In the genomic region with DNA sequence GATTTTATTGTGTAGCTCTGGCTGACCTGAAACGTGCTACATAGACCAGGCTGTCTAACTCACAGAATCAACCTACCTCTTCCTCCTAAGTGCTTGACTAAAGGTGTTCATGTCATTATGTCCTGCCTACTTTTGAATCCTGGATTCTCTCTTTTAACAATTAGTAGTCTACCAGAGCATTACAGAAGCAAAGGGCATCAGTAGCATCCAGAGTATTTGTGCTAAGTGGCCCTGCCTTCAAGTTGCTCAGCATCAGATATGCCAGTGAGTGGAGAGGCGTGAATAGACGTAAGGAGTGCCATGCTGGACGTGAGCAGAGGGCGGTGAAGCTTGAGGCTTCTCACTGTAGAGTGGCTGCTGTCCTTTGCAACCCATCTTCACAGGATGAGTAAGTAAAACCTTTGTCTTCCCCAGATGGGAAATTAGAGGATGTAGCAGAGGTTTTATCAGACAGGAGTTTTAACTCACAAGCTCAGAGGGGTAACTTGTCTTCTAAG, we compare ENCODE assay signal across 21 mouse cellular contexts. TPM values are rescaled to one million over a fixed set of nuclear protein-coding genes. Genes with fewer than 3 reads are reported as not detected.
A peak's percentile ranks its signal among the peaks of the same experiment; 100 is the strongest.
DNase-seq lines count a peak whose midpoint lies in the region; ATAC-seq and TF ChIP-seq lines count a peak whose summit lies in the region.
"Had no signal": no experiment of that assay in that cellular context is flagged by ENCODE, and none has a peak within 500 bp of the region (broad histone marks: within the 10 kb centered on the region; RNA-seq: fewer than 3 reads in every experiment).

No protein-coding gene starts in this region.

- H3K4me3 ChIP-seq in gastrocnemius, adult 2 months, result no peak overlapping the region
- no peak overlapping the region for H3K4me3 ChIP-seq in heart, postnatal 0 days (ENCODE audit: low read depth, low read length)
- H3K4me3 ChIP-seq in bone marrow, adult 2 months (replicated peaks; ENCODE audit: control insufficient read depth, low read depth, low read length), result no peak overlapping the region
- no peak overlapping the region for H3K4me3 ChIP-seq in liver, postnatal 0 days (ENCODE audit: low read depth, low read length)
- H3K4me3 ChIP-seq: embryonic facial prominence, embryonic 10.5 days; hindbrain, embryonic 12.5 days; limb, embryonic 15.5 days; midbrain, embryonic 15.5 days; myocyte; neural tube, embryonic 15.5 days had no signal

- no peak for TF ChIP-seq POLR2A in bone marrow, adult 2 months (IDR thresholded peaks at IDR 0.05; ENCODE audit: borderline replicate concordance, control insufficient read depth, low read depth, low read length)

- H3K9me3 ChIP-seq in heart, postnatal 0 days (replicated peaks; ENCODE audit: control insufficient read depth, low read length), result no peaks in the 10 kb centered on the region
- no peaks in the 10 kb centered on the region for H3K9me3 ChIP-seq in liver, postnatal 0 days (ENCODE audit: low read length)
- H3K9me3 ChIP-seq: embryonic facial prominence, embryonic 10.5 days; hindbrain, embryonic 12.5 days; limb, embryonic 15.5 days; midbrain, embryonic 15.5 days; neural tube, embryonic 15.5 days had no signal

- no peaks in the 10 kb centered on the region for H3K36me3 ChIP-seq in heart, postnatal 0 days (replicated peaks; ENCODE audit: control insufficient read depth, insufficient read depth, low read length)
- no peaks in the 10 kb centered on the region for H3K36me3 ChIP-seq in liver, postnatal 0 days (replicated peaks; ENCODE audit: insufficient read depth, low read length)
- H3K36me3 ChIP-seq: embryonic facial prominence, embryonic 10.5 days; hindbrain, embryonic 12.5 days; limb, embryonic 15.5 days; midbrain, embryonic 15.5 days; neural tube, embryonic 15.5 days had no signal

- no peak overlapping the region for H3K4me2 ChIP-seq in heart, postnatal 0 days (ENCODE audit: low read depth, low read length)
- no peak overlapping the region for H3K4me2 ChIP-seq in liver, postnatal 0 days (ENCODE audit: low read depth, low read length)
- H3K4me2 ChIP-seq: hindbrain, embryonic 12.5 days; limb, embryonic 15.5 days; midbrain, embryonic 15.5 days; neural tube, embryonic 15.5 days had no signal

- peaks cover 77% of the 10 kb centered on the region for H3K4me1 ChIP-seq in heart, postnatal 0 days (ENCODE audit: control insufficient read depth, insufficient read depth)
- H3K4me1 ChIP-seq in bone marrow, adult 2 months (ENCODE audit: control insufficient read depth, insufficient read depth, low read length), result peaks cover 12% of the 10 kb centered on the region
- peaks cover 75% of the 10 kb centered on the region for H3K4me1 ChIP-seq in liver, postnatal 0 days (ENCODE audit: insufficient read depth)
- H3K4me1 ChIP-seq: midbrain, embryonic 15.5 days had no signal

- H3K9ac ChIP-seq in heart, postnatal 0 days (replicated peaks; ENCODE audit: low read depth, low read length), result no peak overlapping the region
- no peak overlapping the region for H3K9ac ChIP-seq in liver, postnatal 0 days (replicated peaks)
- H3K9ac ChIP-seq: hindbrain, embryonic 12.5 days; limb, embryonic 15.5 days; midbrain, embryonic 15.5 days; neural tube, embryonic 15.5 days had no signal

- no peaks in the 10 kb centered on the region for H3K27me3 ChIP-seq in heart, postnatal 0 days (ENCODE audit: control insufficient read depth, insufficient read depth, low read length)
- no peaks in the 10 kb centered on the region for H3K27me3 ChIP-seq in liver, postnatal 0 days (ENCODE audit: insufficient read depth, low read length)
- H3K27me3 ChIP-seq: hindbrain, embryonic 12.5 days; limb, embryonic 15.5 days; midbrain, embryonic 15.5 days; neural tube, embryonic 15.5 days had no signal

- ATAC-seq in heart, postnatal 0 days (ENCODE audit: insufficient read depth, low read depth), result no peak
- ATAC-seq in liver, postnatal 0 days, result no peak
- ATAC-seq: midbrain, embryonic 15.5 days had no signal

- intact Hi-C loops in gastrocnemius, adult 2 months (cut with DNase I), result loop anchor here (2.0 kb wide), 1 partner anchor 42 kb away; no protein-coding TSS in a partner anchor
- intact Hi-C loops in heart, postnatal 14 days (cut with DNase I), result no loop called here

- 52% methylated on average over 5 of the region's 5 CpGs for WGBS in heart, postnatal 0 days
- 52% methylated on average over 5 of the region's 5 CpGs for WGBS in bone marrow, adult 2 months
- 73% methylated on average over 5 of the region's 5 CpGs for WGBS in liver, postnatal 0 days (ENCODE audit: insufficient replicate concordance)

- no peak for TF ChIP-seq CTCF in gastrocnemius, adult 2 months (IDR thresholded peaks at IDR 0.05)
- TF ChIP-seq CTCF in heart, postnatal 0 days (IDR thresholded peaks at IDR 0.05; ENCODE audit: low read depth), result no peak
- TF ChIP-seq CTCF in bone marrow, adult 2 months (IDR thresholded peaks at IDR 0.05; ENCODE audit: control insufficient read depth, insufficient read depth, low read length), result no peak
- TF ChIP-seq CTCF in liver, postnatal 0 days (IDR thresholded peaks at IDR 0.05; ENCODE audit: low read depth), result no peak

- H3K27ac ChIP-seq in gastrocnemius, adult 2 months, result peak overlapping the region; percentile 57; the same call in 1 of the 2 replicates
- H3K27ac ChIP-seq in heart, postnatal 0 days (ENCODE audit: low read depth), result peak overlapping the region; percentile 61
- peak overlapping the region; percentile 68 for H3K27ac ChIP-seq in bone marrow, adult 2 months (ENCODE audit: control insufficient read depth, insufficient read depth, low read depth, low read length, poor library complexity)
- peak overlapping the region; percentile 69 for H3K27ac ChIP-seq in liver, postnatal 0 days (ENCODE audit: low read depth)
- H3K27ac ChIP-seq: embryonic facial prominence, embryonic 10.5 days; hindbrain, embryonic 12.5 days; midbrain, embryonic 15.5 days; neural tube, embryonic 15.5 days had no signal

- no peak for TF ChIP-seq EP300 in heart, postnatal 0 days (IDR thresholded peaks at IDR 0.05; ENCODE audit: low read depth)
- no peak for TF ChIP-seq EP300 in liver, postnatal 0 days (IDR thresholded peaks at IDR 0.05; ENCODE audit: low read depth)

- DNase-seq in gastrocnemius, adult 2 months, result no peak
- no peak for DNase-seq in gastrocnemius, postnatal 10 days
- no peak for DNase-seq in heart, postnatal 0 days (ENCODE audit: low spot score)
- DNase-seq in heart, postnatal 14 days, result no peak
- DNase-seq in liver, postnatal 0 days, result no peak
- no peak for DNase-seq in lung, postnatal 36 days
- DNase-seq: adrenal gland, adult 2 months; cerebellum, adult 9-10 months; heart, adult 18-20 months; kidney, adult 8-10 months; kidney, postnatal 14 days; lung, postnatal 10 days; right cerebral cortex, postnatal 14 days; thymus, postnatal 25 days had no signal

RNA-seq across cellular contexts. Expression of a gene that starts 48.5 kb away (rescaled TPM):
- total RNA-seq in gastrocnemius, adult 2 months (2021), result 10 to 100 TPM; 17.0 to 29.5 TPM
- 10 to 100 TPM; 61.3 to 68.6 TPM for total RNA-seq in gastrocnemius, postnatal 10 days (2021)
- 62.1 and 78.8 TPM in 2 replicates for total RNA-seq in heart, postnatal 0 days (2014; rRNA removed; ENCODE audit: low replicate concordance)
- 81.2 and 82.9 TPM in 2 replicates for polyA plus RNA-seq in heart, postnatal 0 days (2015; fragmentation: Nextera tagmentation; extraction: Ambion mirVana)
- total RNA-seq in heart, postnatal 14 days (2021), result 10 to 100 TPM; 63.4 to 65.2 TPM
- polyA plus RNA-seq in bone marrow, adult 2 months (2011; ENCODE audit: insufficient read depth, insufficient read length, low replicate concordance, missing spikeins), result 21.3 and 43.6 TPM in 2 replicates
- 17.5 and 21.4 TPM in 2 replicates for polyA plus RNA-seq in liver, postnatal 0 days (2015; fragmentation: Nextera tagmentation; extraction: Ambion mirVana)
